Mouse (Mus musculus): Measurements from ENCODE around the gene Cir1.

Cir1 gene

GRCm38 (mm10) chr2:73312152-73313116 lies at the start of gene Cir1, which contains the start of gene Scrn3:
Gene Cir1, minus strand, starts transcription at chr2:73312701.
Gene Scrn3, plus strand, starts transcription at chr2:73312601.
- peak; percentile 99 for DNase-seq (ENCODE audit: low read depth, low spot score)

- no peak for DNase-seq (ENCODE audit: low read depth, low spot score)
Measured at GRCm38 (mm10) chr2:73360536-73360935, 48.0 kb upstream of the Cir1 start.

GRCm38 (mm10) chr2:73359941-73360340 lies 47.4 kb upstream of the Cir1 start:
- DNase-seq (ENCODE audit: low read depth, low spot score): no peak

- DNase-seq (ENCODE audit: low read depth, low spot score): no peak
Measured at GRCm38 (mm10) chr2:73357004-73357403, 44.5 kb upstream of the Cir1 start.

- no peak for DNase-seq (ENCODE audit: low read depth, low spot score)
Measured at GRCm38 (mm10) chr2:73351927-73352374, 39.5 kb upstream of the Cir1 start.

GRCm38 (mm10) chr2:73351496-73351895 lies 39.0 kb upstream of the Cir1 start:
- DNase-seq (ENCODE audit: low read depth, low spot score): no peak

- DNase-seq (ENCODE audit: low read depth, low spot score): no peak
Measured at GRCm38 (mm10) chr2:73348221-73348620, 35.7 kb upstream of the Cir1 start.

- no peak for DNase-seq (ENCODE audit: low read depth, low spot score)
Measured at GRCm38 (mm10) chr2:73347766-73348165, 35.3 kb upstream of the Cir1 start.

- no peak for DNase-seq (ENCODE audit: low read depth, low spot score)
Measured at GRCm38 (mm10) chr2:73347136-73347535, 34.6 kb upstream of the Cir1 start.

- DNase-seq (ENCODE audit: low read depth, low spot score): no peak
Measured at GRCm38 (mm10) chr2:73346345-73347086, 34.0 kb upstream of the Cir1 start.

- no peak for DNase-seq (ENCODE audit: low read depth, low spot score)
Measured at GRCm38 (mm10) chr2:73345204-73345603, 32.7 kb upstream of the Cir1 start.

- DNase-seq (ENCODE audit: low read depth, low spot score): no peak
Measured at GRCm38 (mm10) chr2:73343701-73344100, 31.2 kb upstream of the Cir1 start.

GRCm38 (mm10) chr2:73338415-73338814 lies 25.9 kb upstream of the Cir1 start:
- no peak for DNase-seq (ENCODE audit: low read depth, low spot score)

- no peak for DNase-seq (ENCODE audit: low read depth, low spot score)
Measured at GRCm38 (mm10) chr2:73335949-73336348, 23.4 kb upstream of the Cir1 start.

- no peak for DNase-seq (ENCODE audit: low read depth, low spot score)
Measured at GRCm38 (mm10) chr2:73325871-73326270, 13.4 kb upstream of the Cir1 start.

- DNase-seq (ENCODE audit: low read depth, low spot score): peak; percentile 80
Measured at GRCm38 (mm10) chr2:73322991-73323390, 10.5 kb upstream of the Cir1 start.

- DNase-seq (ENCODE audit: low read depth, low spot score): no peak
Measured at GRCm38 (mm10) chr2:73319218-73319617, 6.7 kb upstream of the Cir1 start.

- no peak for DNase-seq (ENCODE audit: low read depth, low spot score)
Measured at GRCm38 (mm10) chr2:73317426-73317825, 4.9 kb upstream of the Cir1 start.

GRCm38 (mm10) chr2:73314311-73314710 lies 1.8 kb upstream of the Cir1 start:
- no peak for DNase-seq (ENCODE audit: low read depth, low spot score)

- DNase-seq (ENCODE audit: low read depth, low spot score): peak; percentile 84
Measured at GRCm38 (mm10) chr2:73313117-73313501, 608 bp upstream of the Cir1 start.

- no peak for DNase-seq (ENCODE audit: low read depth, low spot score)
Measured at GRCm38 (mm10) chr2:73306006-73306405, 6.5 kb downstream of the Cir1 start.

- no peak for DNase-seq (ENCODE audit: low read depth, low spot score)
Measured at GRCm38 (mm10) chr2:73304506-73304905, 8.0 kb downstream of the Cir1 start.

Data from A20 (cell line).